Mouse (Mus musculus) lung, postnatal 0 days (tissue): Measurements from ENCODE around the gene Cga. TPM values are rescaled to one million over a fixed set of nuclear protein-coding genes. Genes with fewer than 3 reads are reported as not detected.

ENCODE experiments used
- ATAC-seq: fragments of 200-750 bp; cut with Nextera tagmentation; 2 replicates; pipeline ENCODE4 v1.8.0; 2017; ENCODE audit warnings: moderate library complexity
- DNase-seq: peaks from one replicate; pipeline ENCODE4 v3.0.0-alpha.2; 2016; ENCODE audit warnings: low spot score
- H3K27ac ChIP-seq: fragments of 300-500 bp; sonication (generic); 2 replicates; pipeline ENCODE4 v1.5.1; 2014; ENCODE audit warnings: antibody characterized with exemption, mild to moderate bottlenecking, low read length, mixed read lengths
- H3K27me3 ChIP-seq: fragments of 300-500 bp; sonication (generic); replicated peaks from 2 replicates; pipeline ENCODE4 v1.6.1; 2014; ENCODE audit warnings: low read length, mixed read lengths; ENCODE audit not compliant: insufficient read depth
- H3K36me3 ChIP-seq: fragments of 300-500 bp; sonication (generic); 2 replicates; pipeline ENCODE4 v1.6.1; 2014; ENCODE audit warnings: low read length, mixed read lengths; ENCODE audit not compliant: insufficient read depth
- H3K4me1 ChIP-seq: fragments of 300-500 bp; sonication (generic); 2 replicates; pipeline ENCODE4 v1.6.1; 2014; ENCODE audit warnings: antibody characterized with exemption, low read depth, low read length, mixed read lengths; ENCODE audit not compliant: insufficient read depth
- H3K4me2 ChIP-seq: fragments of 300-500 bp; sonication (generic); replicated peaks from 2 replicates; pipeline ENCODE4 v1.6.1; 2014; ENCODE audit warnings: low read depth, mild to moderate bottlenecking, low read length, moderate library complexity, mixed read lengths
- H3K4me3 ChIP-seq: fragments of 300-500 bp; sonication (generic); 2 replicates; pipeline ENCODE4 v1.5.1; 2014; ENCODE audit warnings: low read depth, low read length
- H3K9ac ChIP-seq: fragments of 300-500 bp; sonication (generic); replicated peaks from 2 replicates; pipeline ENCODE4 v1.6.1; 2014; ENCODE audit warnings: low read depth, mild to moderate bottlenecking
- H3K9me3 ChIP-seq: fragments of 300-500 bp; sonication (generic); 2 replicates; pipeline ENCODE4 v1.6.1; 2016; ENCODE audit warnings: low read length, mixed read lengths
- CTCF ChIP-seq: IDR thresholded peaks from 2 replicates; pipeline ENCODE4 v1.5.1; 2016; ENCODE audit warnings: antibody characterized with exemption, mild to moderate bottlenecking
- EP300 ChIP-seq: IDR thresholded peaks from 2 replicates; pipeline ENCODE4 v1.6.1; 2016; ENCODE audit warnings: antibody characterized with exemption, mild to moderate bottlenecking, control low read depth
- WGBS: fragments of 180-500 bp; shearing (Covaris S2); extraction: QIAGEN DNeasy Blood & Tissue Kit; methylation state at CpG from one replicate; pipeline ENCODE4 v1.1.7; 2014; 5-methylcytosine and 5-hydroxymethylcytosine counted together
- polyA plus RNA-seq: library from polyadenylated mRNA; unstranded; fragments of >200 nt; fragmentation: Nextera tagmentation; extraction: Ambion mirVana; gene quantifications from 2 replicates; pipeline ENCODE4 v1.2.1, GENCODE M21; 2015

Gene Cga
- not detected in 2 replicates for polyA plus RNA-seq

GRCm38 (mm10) chr4:34893479-34893878 is at the start of gene Cga:
TSS of gene Cga (plus strand) at chr4:34893779.
- Histone ChIP-seq H3K27ac (no peak within 1 kb of the TSS), H3K4me2 (no peak within 1 kb of the TSS), H3K4me1 (no peaks in the 10 kb centered on the region), H3K4me3 (no peak within 1 kb of the TSS), H3K9ac (no peak within 1 kb of the TSS), H3K9me3 (no peaks in the 10 kb centered on the region), H3K27me3 (no peaks in the 10 kb centered on the region), H3K36me3 (no peaks in the 10 kb centered on the region)
- ATAC-seq (no peak), DNase-seq (no peak)
- 82% methylated on average over 1 of the region's 1 CpGs for WGBS
- TF ChIP-seq CTCF (no peak), EP300 (no peak)

DNA sequence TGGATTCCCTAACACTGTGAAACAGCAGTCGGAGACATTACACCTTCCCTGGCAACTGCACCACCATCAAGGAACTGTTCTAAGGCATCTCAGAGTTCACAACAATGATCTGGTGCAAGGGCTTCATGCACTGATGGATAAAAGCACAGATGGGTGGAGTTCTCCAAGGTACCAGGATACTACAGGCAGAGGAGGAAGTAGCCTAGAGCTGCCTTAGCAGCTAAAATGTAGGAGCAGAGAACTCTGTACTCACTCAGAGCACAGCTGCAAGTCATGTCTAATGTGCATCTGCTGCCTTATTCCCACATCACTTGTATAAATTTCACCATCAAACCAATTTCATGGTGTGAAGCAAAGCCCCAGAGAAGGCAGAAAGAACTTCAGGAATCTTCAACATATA is 49.7 kb upstream of the Cga start:
- H3K9me3 ChIP-seq, result no peaks in the 10 kb centered on the region
- H3K27ac ChIP-seq, result no peak overlapping the region
- H3K36me3 ChIP-seq, result no peaks in the 10 kb centered on the region
- no peak overlapping the region for H3K4me2 ChIP-seq
- H3K4me1 ChIP-seq, result peaks cover 5% of the 10 kb centered on the region; the same call in 1 of the 2 replicates
- H3K9ac ChIP-seq, result no peak overlapping the region
- ATAC-seq, result no peak
- H3K4me3 ChIP-seq, result no peak overlapping the region
- no peak for TF ChIP-seq CTCF
- WGBS, result 95% methylated on average over 1 of the region's 1 CpGs
- H3K27me3 ChIP-seq, result no peaks in the 10 kb centered on the region
- no peak for DNase-seq

DNA sequence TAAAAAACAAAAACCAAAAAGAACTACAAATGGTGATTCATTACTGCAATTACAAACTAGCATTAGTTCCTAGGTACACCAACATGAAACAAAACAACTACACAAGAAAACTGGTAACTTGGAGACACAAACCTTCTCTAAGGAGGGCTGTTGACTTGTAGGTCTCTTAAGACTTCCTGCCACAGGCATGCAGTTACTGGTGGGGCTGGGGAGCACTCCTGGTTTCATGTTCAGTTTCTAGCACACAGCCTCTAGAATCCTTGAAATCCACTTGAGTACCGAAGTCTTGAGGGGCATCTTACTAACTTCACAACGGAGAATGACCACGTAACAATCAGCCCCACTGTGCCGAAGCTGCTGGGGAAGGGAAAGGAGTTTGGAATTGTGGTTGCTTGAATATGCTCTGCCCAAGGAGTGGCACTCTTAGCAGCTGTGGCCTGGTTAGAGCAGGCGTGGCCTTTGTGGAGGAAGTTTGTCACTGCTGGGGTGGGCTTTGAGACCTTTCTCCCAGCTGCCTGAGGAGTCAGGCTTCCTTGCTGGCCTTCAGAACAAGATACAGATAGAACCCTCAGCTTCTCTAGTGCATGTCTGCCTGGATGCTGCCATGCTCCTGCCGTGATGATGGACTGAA is 45.8 kb upstream of the Cga start:
- TF ChIP-seq EP300, result no peak
- no peak for TF ChIP-seq CTCF
- H3K27ac ChIP-seq, result peak overlapping the region; percentile 26; the same call in 1 of the 2 replicates
- WGBS, result 67% methylated on average over 6 of the region's 6 CpGs

DNA sequence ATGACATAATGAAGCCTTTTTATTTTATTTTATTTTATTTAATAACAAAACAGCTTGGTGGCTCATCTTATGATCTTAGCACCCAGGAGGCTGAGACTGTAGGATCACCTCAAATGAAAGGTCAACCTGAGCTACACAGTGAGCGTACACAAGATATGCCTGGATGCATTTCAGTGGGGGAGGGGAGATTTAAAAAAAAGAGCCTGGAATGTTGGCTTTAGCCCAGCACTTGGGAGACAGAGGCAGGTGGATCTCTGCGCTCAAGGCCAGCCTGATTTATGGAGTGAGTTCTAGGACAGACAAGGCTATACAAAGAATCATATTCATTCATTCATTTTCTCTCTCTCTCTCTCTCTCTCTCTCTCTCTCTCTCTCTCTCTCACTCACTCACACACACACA is 43.4 kb upstream of the Cga start:
- no peaks in the 10 kb centered on the region for H3K36me3 ChIP-seq
- no peak for ATAC-seq
- H3K9ac ChIP-seq, result no peak overlapping the region
- DNase-seq, result no peak
- no peaks in the 10 kb centered on the region for H3K27me3 ChIP-seq
- no peak overlapping the region for H3K27ac ChIP-seq
- TF ChIP-seq EP300 (no peak), CTCF (no peak)
- H3K9me3 ChIP-seq, result no peaks in the 10 kb centered on the region
- 87% methylated on average over 2 of the region's 2 CpGs for WGBS
- H3K4me3 ChIP-seq, result no peak overlapping the region
- no peak overlapping the region for H3K4me2 ChIP-seq
- peaks cover 5% of the 10 kb centered on the region; the same call in 1 of the 2 replicates for H3K4me1 ChIP-seq

More for the DNA sequence above, 45.8 kb upstream of the Cga start:
- ATAC-seq (peak; percentile 65), DNase-seq (peak; percentile 44)
- Histone ChIP-seq H3K4me1 (peaks cover 5% of the 10 kb centered on the region; the same call in 1 of the 2 replicates), H3K27me3 (no peaks in the 10 kb centered on the region), H3K36me3 (no peaks in the 10 kb centered on the region), H3K9ac (no peak overlapping the region), H3K9me3 (no peaks in the 10 kb centered on the region), H3K4me2 (no peak overlapping the region), H3K4me3 (no peak overlapping the region)

GRCm38 (mm10) chr4:34852051-34852450 is 41.5 kb upstream of the Cga start:
- ATAC-seq (no peak), DNase-seq (no peak)
- Histone ChIP-seq H3K27me3 (no peaks in the 10 kb centered on the region), H3K9ac (no peak overlapping the region), H3K9me3 (no peaks in the 10 kb centered on the region), H3K36me3 (no peaks in the 10 kb centered on the region), H3K4me2 (no peak overlapping the region), H3K27ac (no peak overlapping the region), H3K4me1 (peaks cover 5% of the 10 kb centered on the region; the same call in 1 of the 2 replicates), H3K4me3 (no peak overlapping the region)
- TF ChIP-seq EP300, result no peak
- no peak for TF ChIP-seq CTCF
- 85% methylated on average over 7 of the region's 7 CpGs for WGBS

DNA sequence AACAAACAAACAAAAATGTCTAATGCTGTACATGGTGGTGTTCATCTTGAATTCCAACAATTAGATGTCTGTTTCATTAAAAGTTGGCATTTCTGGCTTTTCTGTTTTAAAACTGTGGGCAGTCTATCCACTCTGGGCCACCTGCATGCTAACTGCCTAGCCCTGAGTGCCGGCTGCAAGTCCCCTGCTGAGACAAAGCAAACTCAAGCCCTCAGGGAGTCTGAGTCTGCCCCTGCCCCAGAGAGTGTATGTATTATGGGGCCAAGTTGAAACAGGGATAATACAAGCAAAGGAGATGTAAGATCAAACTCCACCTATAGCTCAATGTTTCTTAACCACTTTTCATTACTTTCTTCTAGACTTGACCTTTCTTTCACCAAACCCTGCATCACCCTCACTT is 37.6 kb upstream of the Cga start:
- ATAC-seq (no peak), DNase-seq (no peak)
- Histone ChIP-seq H3K4me3 (no peak overlapping the region), H3K36me3 (no peaks in the 10 kb centered on the region), H3K4me1 (peaks cover 4% of the 10 kb centered on the region; the same call in 1 of the 2 replicates), H3K27ac (no peak overlapping the region), H3K4me2 (no peak overlapping the region), H3K27me3 (no peaks in the 10 kb centered on the region), H3K9me3 (no peaks in the 10 kb centered on the region), H3K9ac (no peak overlapping the region)
- no peak for TF ChIP-seq CTCF
- TF ChIP-seq EP300, result no peak
- WGBS, result 39% methylated on average over 1 of the region's 1 CpGs
